ENCODE assay signal across 8 mouse cellular contexts in the genomic region with DNA sequence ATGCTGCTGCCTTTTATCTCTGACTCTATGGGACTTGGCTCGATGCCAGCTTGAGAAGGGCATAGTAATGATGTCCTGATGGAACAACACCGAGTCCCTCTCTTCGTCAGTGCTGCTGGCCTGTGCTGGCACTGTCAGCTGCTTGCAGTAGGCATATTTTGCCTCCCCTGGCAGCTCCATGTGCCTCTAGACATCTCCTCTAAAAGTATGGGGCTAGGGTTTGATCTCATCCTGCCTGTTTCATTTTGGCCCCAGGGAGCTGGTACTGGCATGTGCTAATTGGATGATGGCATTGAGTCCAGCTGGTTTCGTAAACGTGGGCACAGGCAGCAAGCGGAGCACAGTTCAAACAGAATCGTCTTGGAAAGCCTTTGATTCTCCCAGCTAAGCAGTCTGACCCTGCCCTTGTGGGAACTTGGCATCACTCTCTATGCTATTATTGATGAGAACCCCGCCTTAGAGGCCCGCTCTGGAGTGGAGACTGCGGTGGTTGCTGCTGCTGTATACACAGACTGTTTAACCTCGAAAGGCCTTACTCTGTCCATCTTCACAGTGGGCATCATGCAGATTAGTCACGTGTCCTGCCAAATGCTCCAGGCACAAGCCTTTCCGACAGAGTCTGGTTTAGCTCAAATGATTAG.
DNase-seq lines count a peak whose midpoint lies in the region; ATAC-seq lines count a peak whose summit lies in the region.

No protein-coding gene starts in this region.

- WGBS in heart, embryonic 11.5 days (ENCODE audit: insufficient replicate concordance), result 44% methylated on average over 13 of the region's 13 CpGs
- WGBS in forebrain, embryonic 10.5 days, result 76% methylated on average over 13 of the region's 13 CpGs
- WGBS in midbrain, embryonic 16.5 days, result 20% methylated on average over 13 of the region's 13 CpGs

- no peak overlapping the region for H3K9ac ChIP-seq in heart, embryonic 11.5 days (ENCODE audit: low read depth, low read length)
- H3K9ac ChIP-seq in midbrain, embryonic 16.5 days (ENCODE audit: low read depth, low read length), result no peak overlapping the region

- H3K27me3 ChIP-seq in heart, embryonic 11.5 days (ENCODE audit: control insufficient read depth, insufficient read depth, low read length), result no peaks in the 10 kb centered on the region
- no peaks in the 10 kb centered on the region for H3K27me3 ChIP-seq in forebrain, embryonic 10.5 days (ENCODE audit: poor library complexity, severe bottlenecking)
- no peaks in the 10 kb centered on the region for H3K27me3 ChIP-seq in midbrain, embryonic 16.5 days (ENCODE audit: control insufficient read depth, insufficient read depth, low read depth, low read length)

- H3K27ac ChIP-seq in heart, embryonic 11.5 days (ENCODE audit: low read depth, low read length), result no peak overlapping the region
- peak overlapping the region; percentile 20; the same call in 1 of the 2 replicates for H3K27ac ChIP-seq in forebrain, embryonic 10.5 days
- peak overlapping the region; percentile 68 for H3K27ac ChIP-seq in midbrain, embryonic 16.5 days (ENCODE audit: low read length)

- H3K4me3 ChIP-seq in heart, embryonic 11.5 days (ENCODE audit: low read depth, low read length), result no peak overlapping the region
- H3K4me3 ChIP-seq in forebrain, embryonic 10.5 days, result no peak overlapping the region
- H3K4me3 ChIP-seq in midbrain, embryonic 16.5 days (ENCODE audit: low read depth, low read length), result no peak overlapping the region

- H3K4me1 ChIP-seq in heart, embryonic 11.5 days (ENCODE audit: control insufficient read depth, insufficient read depth, low read length), result 0 out of 2 replicates have a peak, but pooled peaks cover 4% of the 10 kb centered on the region
- peaks cover 15% of the 10 kb centered on the region for H3K4me1 ChIP-seq in forebrain, embryonic 10.5 days
- H3K4me1 ChIP-seq in midbrain, embryonic 16.5 days (ENCODE audit: control insufficient read depth, insufficient read depth, low read length), result peaks cover 36% of the 10 kb centered on the region

- DNase-seq in heart, postnatal 4 days, result peak; percentile 17
- DNase-seq in adrenal gland, postnatal 14 days, result peak; percentile 62
- no peak for DNase-seq in forebrain, embryonic 10.5 days (ENCODE audit: extremely low spot score, low spot score)
- no peak for DNase-seq in kidney, postnatal 4 days
- no peak for DNase-seq in kidney, adult 8-10 months

- ATAC-seq in heart, embryonic 11.5 days (replicated peaks; ENCODE audit: insufficient number of reproducible peaks, low FRiP score, low TSS enrichment), result no peak
- ATAC-seq in midbrain, embryonic 16.5 days, result peak; percentile 84
- ATAC-seq in activated CD4-positive, CD25-positive, alpha-beta regulatory T cell, adult 4 months, result no peak

- no peak overlapping the region for H3K4me2 ChIP-seq in heart, embryonic 11.5 days
- no peak overlapping the region for H3K4me2 ChIP-seq in midbrain, embryonic 16.5 days (ENCODE audit: low read length)

- no peaks in the 10 kb centered on the region for H3K9me3 ChIP-seq in heart, embryonic 11.5 days (replicated peaks; ENCODE audit: control insufficient read depth, low read length)
- no peaks in the 10 kb centered on the region for H3K9me3 ChIP-seq in forebrain, embryonic 10.5 days
- no peaks in the 10 kb centered on the region for H3K9me3 ChIP-seq in midbrain, embryonic 16.5 days (replicated peaks; ENCODE audit: control insufficient read depth, low read length, poor library complexity, severe bottlenecking)

- no peaks in the 10 kb centered on the region for H3K36me3 ChIP-seq in heart, embryonic 11.5 days (ENCODE audit: control insufficient read depth, insufficient read depth, low read length)
- no peaks in the 10 kb centered on the region for H3K36me3 ChIP-seq in forebrain, embryonic 10.5 days (replicated peaks)
- H3K36me3 ChIP-seq in midbrain, embryonic 16.5 days (ENCODE audit: control insufficient read depth, insufficient read depth, low read length), result no peaks in the 10 kb centered on the region

Comparison
In these comparisons a context has a peak if more than half of its experiments do, and no peak if none do; other contexts are left out.
1. DNase-seq: peak in heart, postnatal 4 days (single experiment) and adrenal gland, postnatal 14 days (single experiment); none in forebrain, embryonic 10.5 days (single experiment), kidney, postnatal 4 days (0 of 2) and kidney, adult 8-10 months (0 of 2).